Mouse (Mus musculus): Measurements from ENCODE around the gene Nid2. TPM values are rescaled to one million over a fixed set of nuclear protein-coding genes. Genes with fewer than 3 reads are reported as not detected.

The Nid2 gene
- 4.2 and 4.7 TPM in 2 replicates for polyA plus RNA-seq (2012; rRNA removed)

DNA sequence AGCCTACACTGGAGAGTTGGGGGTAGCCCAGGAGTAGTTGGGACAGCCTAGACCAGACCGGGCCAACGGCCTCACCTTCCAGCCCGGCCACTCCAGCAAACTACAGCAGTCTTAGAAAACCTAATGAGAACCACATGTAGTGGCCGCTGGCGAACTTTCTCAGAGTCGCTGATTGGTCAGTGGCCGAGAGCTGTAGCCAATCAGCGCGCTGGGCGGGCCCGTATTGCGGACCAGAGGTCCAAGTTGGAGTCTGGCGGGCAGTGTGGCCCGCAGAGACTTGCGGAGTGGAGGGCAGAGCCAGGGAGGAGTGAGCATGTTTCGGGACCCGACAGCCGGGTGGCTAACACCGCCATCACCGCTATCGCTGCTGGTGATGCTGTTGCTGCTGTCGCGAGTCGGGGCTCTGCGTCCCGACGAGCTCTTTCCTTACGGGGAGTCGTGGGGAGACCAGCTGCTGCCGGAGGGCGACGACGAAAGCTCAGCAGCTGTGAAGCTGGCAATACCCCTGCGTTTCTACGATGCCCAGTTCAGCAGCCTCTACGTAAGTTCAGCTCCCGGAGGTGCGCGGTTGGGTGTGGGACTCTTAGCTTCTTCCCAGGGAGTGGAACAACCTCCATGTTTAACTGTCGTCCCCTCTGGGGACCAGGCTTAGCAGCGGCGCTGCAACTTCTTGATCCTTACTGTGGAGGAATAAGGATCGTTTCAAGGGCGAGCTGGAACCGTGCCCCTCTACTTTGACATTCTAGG lies at the start of gene Nid2:
TSS of gene Nid2 (plus strand) at position 241 of the 747 bp plus-strand sequence.
- 2% methylated on average over 45 of the region's 45 CpGs for WGBS
- peaks cover 11% of the 10 kb centered on the region; the same call in 1 of the 2 replicates for H3K27me3 ChIP-seq (ENCODE audit: control insufficient read depth, insufficient read depth, low read length)
- DNase-seq: peak; percentile 7
- H3K27ac ChIP-seq (ENCODE audit: control insufficient read depth, insufficient read depth, low read length): no peak within 1 kb of the TSS
- peak within 1 kb of the TSS; percentile 31 for H3K4me3 ChIP-seq (ENCODE audit: control insufficient read depth, insufficient read depth, low read length)
- TF ChIP-seq CTCF (IDR thresholded peaks at IDR 0.05; ENCODE audit: borderline replicate concordance, control insufficient read depth, extremely low read depth, insufficient read depth, low read length, poor library complexity): no peak
- H3K36me3 ChIP-seq (ENCODE audit: control insufficient read depth, insufficient read depth, low read length): no peaks in the 10 kb centered on the region
- H3K4me1 ChIP-seq (replicated peaks; ENCODE audit: control insufficient read depth, insufficient read depth, low read length): peaks cover 5% of the 10 kb centered on the region

- TF ChIP-seq CTCF (IDR thresholded peaks at IDR 0.05; ENCODE audit: borderline replicate concordance, control insufficient read depth, extremely low read depth, insufficient read depth, low read length, poor library complexity) (no peak), POLR2A (IDR thresholded peaks at IDR 0.05; ENCODE audit: control insufficient read depth, extremely low read depth, insufficient read depth, low read length, poor library complexity) (no peak)
- Histone ChIP-seq H3K36me3 (ENCODE audit: control insufficient read depth, insufficient read depth, low read length) (no peaks in the 10 kb centered on the region), H3K27ac (ENCODE audit: control insufficient read depth, insufficient read depth, low read length) (no peak overlapping the region), H3K4me1 (replicated peaks; ENCODE audit: control insufficient read depth, insufficient read depth, low read length) (no peaks in the 10 kb centered on the region), H3K27me3 (ENCODE audit: control insufficient read depth, insufficient read depth, low read length) (no peaks in the 10 kb centered on the region), H3K4me3 (ENCODE audit: control insufficient read depth, insufficient read depth, low read length) (no peak overlapping the region)
- DNase-seq: no peak
Measured at GRCm38 (mm10) chr14:19701546-19701945, 49.5 kb upstream of the Nid2 start.

DNA sequence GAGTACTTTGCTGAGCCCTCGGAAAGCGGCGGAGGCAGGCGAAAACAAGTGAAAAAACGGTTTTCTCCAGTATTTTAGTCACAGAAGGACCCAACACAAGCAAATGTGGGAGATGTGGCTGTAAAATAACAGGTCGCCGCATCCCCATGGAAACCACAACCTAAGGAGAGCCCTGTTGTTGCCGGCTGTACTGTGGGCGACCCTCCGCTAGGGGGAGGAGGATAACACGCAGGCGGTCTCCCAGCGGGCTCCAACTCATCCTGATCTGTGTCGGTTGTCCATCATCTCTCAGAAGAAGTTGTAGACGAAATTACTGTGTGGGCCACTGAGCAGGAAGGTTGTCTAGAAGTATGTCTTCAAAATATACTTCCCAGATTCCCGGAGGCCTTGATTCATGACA lies 45.4 kb upstream of the Nid2 start:
- no peaks in the 10 kb centered on the region for H3K36me3 ChIP-seq (ENCODE audit: control insufficient read depth, insufficient read depth, low read length)
- WGBS: 10% methylated on average over 16 of the region's 16 CpGs
- no peak overlapping the region for H3K27ac ChIP-seq (ENCODE audit: control insufficient read depth, insufficient read depth, low read length)
- peak; percentile 77 for DNase-seq
- TF ChIP-seq POLR2A (IDR thresholded peaks at IDR 0.05; ENCODE audit: control insufficient read depth, extremely low read depth, insufficient read depth, low read length, poor library complexity) (no peak), CTCF (IDR thresholded peaks at IDR 0.05; ENCODE audit: borderline replicate concordance, control insufficient read depth, extremely low read depth, insufficient read depth, low read length, poor library complexity) (peak; percentile 86)
- no peaks in the 10 kb centered on the region for H3K4me1 ChIP-seq (replicated peaks; ENCODE audit: control insufficient read depth, insufficient read depth, low read length)
- no peak overlapping the region for H3K4me3 ChIP-seq (ENCODE audit: control insufficient read depth, insufficient read depth, low read length)
- no peaks in the 10 kb centered on the region for H3K27me3 ChIP-seq (ENCODE audit: control insufficient read depth, insufficient read depth, low read length)

GRCm38 (mm10) chr14:19706454-19706853 lies 44.6 kb upstream of the Nid2 start:
- H3K4me1 ChIP-seq (replicated peaks; ENCODE audit: control insufficient read depth, insufficient read depth, low read length): no peaks in the 10 kb centered on the region
- DNase-seq: peak; percentile 49
- H3K27me3 ChIP-seq (ENCODE audit: control insufficient read depth, insufficient read depth, low read length): no peaks in the 10 kb centered on the region
- H3K36me3 ChIP-seq (ENCODE audit: control insufficient read depth, insufficient read depth, low read length): no peaks in the 10 kb centered on the region
- H3K27ac ChIP-seq (ENCODE audit: control insufficient read depth, insufficient read depth, low read length): no peak overlapping the region
- 0% methylated on average over 5 of the region's 5 CpGs for WGBS
- peak; percentile 74; the same call in 1 of the 2 replicates for TF ChIP-seq CTCF (IDR thresholded peaks at IDR 0.05; ENCODE audit: borderline replicate concordance, control insufficient read depth, extremely low read depth, insufficient read depth, low read length, poor library complexity)
- no peak for TF ChIP-seq POLR2A (IDR thresholded peaks at IDR 0.05; ENCODE audit: control insufficient read depth, extremely low read depth, insufficient read depth, low read length, poor library complexity)
- no peak overlapping the region for H3K4me3 ChIP-seq (ENCODE audit: control insufficient read depth, insufficient read depth, low read length)

DNA sequence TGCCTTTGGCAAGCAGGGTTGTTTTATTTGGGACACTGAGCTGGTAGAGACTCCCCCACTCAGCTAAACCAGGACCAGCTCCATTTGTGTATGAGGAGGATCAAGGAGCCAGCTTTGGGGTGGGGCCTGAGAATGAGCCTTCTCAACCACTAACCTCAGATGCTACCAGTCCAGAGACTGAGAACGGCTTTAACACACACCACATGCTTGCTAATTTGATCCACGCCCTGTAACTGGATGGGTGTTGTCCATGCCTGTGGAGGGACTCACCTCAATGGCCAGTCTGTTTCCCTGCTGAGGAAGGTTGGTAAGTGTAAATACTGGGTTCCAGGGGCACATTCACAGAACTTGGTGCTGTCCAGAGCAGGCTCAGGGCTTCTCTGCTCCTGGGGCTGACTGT lies 44.1 kb upstream of the Nid2 start:
- H3K4me1 ChIP-seq (replicated peaks; ENCODE audit: control insufficient read depth, insufficient read depth, low read length): no peaks in the 10 kb centered on the region
- H3K36me3 ChIP-seq (ENCODE audit: control insufficient read depth, insufficient read depth, low read length): no peaks in the 10 kb centered on the region
- no peak for DNase-seq
- H3K27ac ChIP-seq (ENCODE audit: control insufficient read depth, insufficient read depth, low read length): no peak overlapping the region
- no peaks in the 10 kb centered on the region for H3K27me3 ChIP-seq (ENCODE audit: control insufficient read depth, insufficient read depth, low read length)
- TF ChIP-seq CTCF (IDR thresholded peaks at IDR 0.05; ENCODE audit: borderline replicate concordance, control insufficient read depth, extremely low read depth, insufficient read depth, low read length, poor library complexity) (no peak), POLR2A (IDR thresholded peaks at IDR 0.05; ENCODE audit: control insufficient read depth, extremely low read depth, insufficient read depth, low read length, poor library complexity) (no peak)
- no peak overlapping the region for H3K4me3 ChIP-seq (ENCODE audit: control insufficient read depth, insufficient read depth, low read length)
- WGBS: 61% methylated on average over 2 of the region's 2 CpGs

GRCm38 (mm10) chr14:19707721-19708507 lies 43.2 kb upstream of the Nid2 start:
- DNase-seq: no peak
- TF ChIP-seq POLR2A (IDR thresholded peaks at IDR 0.05; ENCODE audit: control insufficient read depth, extremely low read depth, insufficient read depth, low read length, poor library complexity) (no peak), CTCF (IDR thresholded peaks at IDR 0.05; ENCODE audit: borderline replicate concordance, control insufficient read depth, extremely low read depth, insufficient read depth, low read length, poor library complexity) (no peak)
- Histone ChIP-seq H3K4me1 (replicated peaks; ENCODE audit: control insufficient read depth, insufficient read depth, low read length) (peaks cover 2% of the 10 kb centered on the region; the same call in 1 of the 2 replicates), H3K36me3 (ENCODE audit: control insufficient read depth, insufficient read depth, low read length) (no peaks in the 10 kb centered on the region), H3K27ac (ENCODE audit: control insufficient read depth, insufficient read depth, low read length) (no peak overlapping the region), H3K4me3 (ENCODE audit: control insufficient read depth, insufficient read depth, low read length) (no peak overlapping the region), H3K27me3 (ENCODE audit: control insufficient read depth, insufficient read depth, low read length) (no peaks in the 10 kb centered on the region)
- 81% methylated on average over 11 of the region's 11 CpGs for WGBS
